Mouse (Mus musculus) hindbrain, embryonic 16.5 days (tissue): Measurements from ENCODE around the gene Snupn. TPM values are rescaled to one million over a fixed set of nuclear protein-coding genes. Genes with fewer than 3 reads are reported as not detected.
A peak's percentile ranks its signal among the peaks of the same experiment; 100 is the strongest.
"Not testable (repeated sequence)": the region's sequence is repeated elsewhere in the genome, so short reads cannot be mapped to it uniquely, and the experiment has no call there.

Experiments used
- ATAC-seq: fragments of 200-750 bp; cut with Nextera tagmentation; 2 replicates; pipeline ENCODE4 v1.8.0; 2017; ENCODE audit warnings: moderate TSS enrichment, moderate library complexity
- H3K27ac ChIP-seq: fragments of 300-500 bp; sonication (generic); 2 replicates; pipeline ENCODE4 v1.5.1; 2014; ENCODE audit warnings: low read depth, mild to moderate bottlenecking, control low read depth, low read length, moderate library complexity
- H3K27me3 ChIP-seq: fragments of 300-500 bp; sonication (generic); replicated peaks from 2 replicates; pipeline ENCODE4 v1.6.1; 2014; ENCODE audit warnings: low read length; ENCODE audit not compliant: control insufficient read depth, insufficient read depth
- H3K36me3 ChIP-seq: fragments of 300-500 bp; sonication (generic); 2 replicates; pipeline ENCODE4 v1.6.1; 2014; ENCODE audit warnings: mild to moderate bottlenecking, low read length, moderate library complexity, mixed read lengths; ENCODE audit not compliant: control insufficient read depth, insufficient read depth
- H3K4me1 ChIP-seq: fragments of 300-500 bp; sonication (generic); 2 replicates; pipeline ENCODE4 v1.6.1; 2014; ENCODE audit warnings: low read depth, low read length; ENCODE audit not compliant: control insufficient read depth, insufficient read depth
- H3K4me2 ChIP-seq: fragments of 300-500 bp; sonication (generic); 2 replicates; pipeline ENCODE4 v1.6.1; 2014; ENCODE audit warnings: mild to moderate bottlenecking, low read length, control low read depth, moderate library complexity
- H3K4me3 ChIP-seq: fragments of 300-500 bp; sonication (generic); 2 replicates; pipeline ENCODE4 v1.5.1; 2014; ENCODE audit warnings: mild to moderate bottlenecking, low read length, control low read depth, moderate library complexity
- H3K9ac ChIP-seq: fragments of 300-500 bp; sonication (generic); 2 replicates; pipeline ENCODE4 v1.6.1; 2014; ENCODE audit warnings: low read depth, mild to moderate bottlenecking, control low read depth, low read length, moderate library complexity
- H3K9me3 ChIP-seq: fragments of 300-500 bp; sonication (generic); 2 replicates; pipeline ENCODE4 v1.6.1; 2014; ENCODE audit warnings: mild to moderate bottlenecking, low read length, moderate library complexity; ENCODE audit not compliant: control insufficient read depth
- WGBS: fragments of 180-500 bp; shearing (Covaris S2); extraction: QIAGEN DNeasy Blood & Tissue Kit; methylation state at CpG from one replicate; pipeline ENCODE4 v1.1.7; 2014; 5-methylcytosine and 5-hydroxymethylcytosine counted together
- polyA plus RNA-seq: library from polyadenylated mRNA; unstranded; fragments of >200 nt; fragmentation: Nextera tagmentation; extraction: Ambion mirVana; gene quantifications from 2 replicates; pipeline ENCODE4 v1.2.1, GENCODE M21; 2015

Gene Snupn
- polyA plus RNA-seq, 1 experiment from 2014 or later, result 28.9 TPM

DNA sequence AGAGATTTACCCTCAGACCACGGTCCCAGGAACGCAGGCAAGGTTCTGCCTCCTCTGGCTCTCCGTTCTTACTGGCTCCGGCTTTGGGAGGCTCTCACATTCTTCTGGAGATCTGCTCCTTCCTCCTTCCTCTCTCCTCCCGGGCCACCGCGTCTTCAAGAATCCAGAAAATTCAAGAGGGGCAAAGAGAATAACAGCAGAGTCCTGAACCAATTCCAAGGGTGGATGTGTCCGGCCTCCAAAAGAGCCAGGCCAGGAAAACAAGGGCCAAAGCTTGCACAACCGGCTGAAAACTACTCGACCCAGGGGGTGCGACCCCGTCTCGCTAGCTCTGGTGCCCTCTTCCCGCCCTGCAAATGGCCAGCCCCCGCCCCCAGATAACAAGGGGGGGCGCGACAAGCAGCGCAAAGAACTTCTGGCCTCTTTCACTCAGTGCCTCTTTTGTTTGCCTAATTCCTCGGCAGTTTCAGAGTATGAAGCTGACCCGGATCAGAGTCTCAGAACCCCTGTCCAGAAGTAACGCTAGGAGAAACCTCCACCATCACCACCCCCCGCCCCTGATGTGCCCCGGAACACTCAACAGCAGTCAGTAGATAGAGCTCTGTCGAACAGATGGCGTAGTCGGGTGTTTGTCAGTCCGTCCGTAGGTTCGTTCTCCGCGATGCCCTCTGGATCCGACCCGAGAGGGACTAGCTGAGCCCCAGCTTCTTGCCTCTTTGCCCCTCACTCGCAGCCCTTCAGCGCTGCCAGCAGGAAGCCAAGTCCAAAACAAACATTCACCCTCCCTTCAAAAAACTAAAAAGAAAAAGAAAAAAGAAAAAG lies 23.3 kb upstream of the Snupn start:
- no peaks in the 10 kb centered on the region for H3K9me3 ChIP-seq
- H3K27me3 ChIP-seq, result peaks cover 2% of the 10 kb centered on the region; the same call in 1 of the 2 replicates
- H3K4me3 ChIP-seq, result peak overlapping the region; percentile 64
- H3K36me3 ChIP-seq, result no peaks in the 10 kb centered on the region
- peak overlapping the region; percentile 71 for H3K9ac ChIP-seq
- peak overlapping the region; percentile 74 for H3K27ac ChIP-seq
- 0 out of 2 replicates have a peak, but pooled peaks have one; percentile 29 for ATAC-seq
- WGBS, result under 1% methylated on average over 35 of the region's 35 CpGs
- peaks cover 24% of the 10 kb centered on the region for H3K4me1 ChIP-seq
- H3K4me2 ChIP-seq, result peak overlapping the region; percentile 94

- H3K4me3 ChIP-seq, result peak within 1 kb of the TSS; percentile 64
- peak within 1 kb of the TSS; percentile 94 for H3K4me2 ChIP-seq
- no peaks in the 10 kb centered on the region for H3K9me3 ChIP-seq
- H3K36me3 ChIP-seq, result no peaks in the 10 kb centered on the region
- WGBS, result under 1% methylated on average over 46 of the region's 50 CpGs
- H3K27ac ChIP-seq, result peak within 1 kb of the TSS; percentile 74
- H3K9ac ChIP-seq, result peak within 1 kb of the TSS; percentile 71
- peaks cover 2% of the 10 kb centered on the region; the same call in 1 of the 2 replicates for H3K27me3 ChIP-seq
- peak; percentile 87 for ATAC-seq
- H3K4me1 ChIP-seq, result peaks cover 24% of the 10 kb centered on the region
Measured at GRCm38 (mm10) chr9:56928041-56928811, 22.5 kb upstream of the Snupn start, which contains the start of gene Snx33. TSS of gene Snx33 (minus strand) at chr9:56928371.

DNA sequence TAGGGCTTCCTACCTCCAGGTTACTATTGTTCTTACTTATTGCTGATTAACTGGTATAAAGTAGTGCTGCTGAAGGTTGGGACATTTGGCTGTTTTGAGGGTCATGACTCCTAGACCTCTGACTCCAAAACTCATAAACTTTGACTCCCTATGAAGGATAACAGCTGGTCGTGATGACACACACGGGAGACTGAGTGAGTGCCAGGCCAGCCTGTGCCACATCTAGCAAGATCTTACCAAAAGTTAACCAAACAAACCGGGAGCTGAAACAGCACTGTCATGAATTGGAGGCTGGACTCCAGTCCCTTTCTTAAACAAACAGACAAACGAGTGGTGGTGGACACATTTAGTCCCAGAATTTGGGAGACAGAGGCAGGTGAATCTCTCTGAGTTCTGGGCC lies 21.2 kb upstream of the Snupn start:
- Histone ChIP-seq H3K9me3 (no peaks in the 10 kb centered on the region), H3K4me3 (no peak overlapping the region), H3K9ac (no peak overlapping the region), H3K4me1 (peaks cover 22% of the 10 kb centered on the region), H3K27ac (no peak overlapping the region), H3K36me3 (no peaks in the 10 kb centered on the region), H3K4me2 (no peak overlapping the region), H3K27me3 (peaks cover 2% of the 10 kb centered on the region; the same call in 1 of the 2 replicates)
- 63% methylated on average over 4 of the region's 4 CpGs for WGBS
- ATAC-seq, result no peak

DNA sequence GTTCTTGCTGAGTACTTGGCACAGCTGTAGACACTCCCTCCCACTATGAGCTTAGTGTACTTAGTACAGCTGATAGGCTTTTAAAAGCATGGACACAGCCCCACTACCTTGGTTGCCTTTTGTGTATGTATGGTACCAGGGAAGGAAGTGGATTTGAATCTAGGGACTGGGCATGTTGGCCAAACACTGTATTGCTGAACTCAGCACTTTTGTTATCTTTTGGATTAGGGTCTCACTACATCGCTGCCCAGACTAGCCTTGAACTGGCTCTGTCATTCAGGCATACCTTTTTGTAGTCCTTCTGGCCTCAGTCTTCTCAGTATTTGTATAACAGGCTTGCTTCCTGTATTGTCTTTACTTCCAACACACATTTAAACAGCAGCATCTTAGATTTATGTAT lies 20.1 kb upstream of the Snupn start:
- Histone ChIP-seq H3K27ac (no peak overlapping the region), H3K4me3 (no peak overlapping the region), H3K4me1 (peaks cover 14% of the 10 kb centered on the region), H3K9ac (no peak overlapping the region), H3K4me2 (no peak overlapping the region), H3K27me3 (peaks cover 2% of the 10 kb centered on the region; the same call in 1 of the 2 replicates), H3K9me3 (no peaks in the 10 kb centered on the region), H3K36me3 (no peaks in the 10 kb centered on the region)
- 87% methylated on average over 1 of the region's 1 CpGs for WGBS
- ATAC-seq, result no peak

GRCm38 (mm10) chr9:56936861-56937222 lies 13.8 kb upstream of the Snupn start:
- no peaks in the 10 kb centered on the region for H3K27me3 ChIP-seq
- no peaks in the 10 kb centered on the region for H3K9me3 ChIP-seq
- H3K4me3 ChIP-seq, result peak overlapping the region; percentile 71
- ATAC-seq, result 0 out of 2 replicates have a peak, but pooled peaks have one; percentile 1
- H3K4me1 ChIP-seq, result peaks cover 15% of the 10 kb centered on the region
- 0 out of 2 replicates have a peak overlapping the region, but pooled peaks have one; percentile 27 for H3K9ac ChIP-seq
- 21% methylated on average over 6 of the region's 6 CpGs for WGBS
- no peak overlapping the region for H3K27ac ChIP-seq
- no peaks in the 10 kb centered on the region for H3K36me3 ChIP-seq
- H3K4me2 ChIP-seq, result peak overlapping the region; percentile 63

DNA sequence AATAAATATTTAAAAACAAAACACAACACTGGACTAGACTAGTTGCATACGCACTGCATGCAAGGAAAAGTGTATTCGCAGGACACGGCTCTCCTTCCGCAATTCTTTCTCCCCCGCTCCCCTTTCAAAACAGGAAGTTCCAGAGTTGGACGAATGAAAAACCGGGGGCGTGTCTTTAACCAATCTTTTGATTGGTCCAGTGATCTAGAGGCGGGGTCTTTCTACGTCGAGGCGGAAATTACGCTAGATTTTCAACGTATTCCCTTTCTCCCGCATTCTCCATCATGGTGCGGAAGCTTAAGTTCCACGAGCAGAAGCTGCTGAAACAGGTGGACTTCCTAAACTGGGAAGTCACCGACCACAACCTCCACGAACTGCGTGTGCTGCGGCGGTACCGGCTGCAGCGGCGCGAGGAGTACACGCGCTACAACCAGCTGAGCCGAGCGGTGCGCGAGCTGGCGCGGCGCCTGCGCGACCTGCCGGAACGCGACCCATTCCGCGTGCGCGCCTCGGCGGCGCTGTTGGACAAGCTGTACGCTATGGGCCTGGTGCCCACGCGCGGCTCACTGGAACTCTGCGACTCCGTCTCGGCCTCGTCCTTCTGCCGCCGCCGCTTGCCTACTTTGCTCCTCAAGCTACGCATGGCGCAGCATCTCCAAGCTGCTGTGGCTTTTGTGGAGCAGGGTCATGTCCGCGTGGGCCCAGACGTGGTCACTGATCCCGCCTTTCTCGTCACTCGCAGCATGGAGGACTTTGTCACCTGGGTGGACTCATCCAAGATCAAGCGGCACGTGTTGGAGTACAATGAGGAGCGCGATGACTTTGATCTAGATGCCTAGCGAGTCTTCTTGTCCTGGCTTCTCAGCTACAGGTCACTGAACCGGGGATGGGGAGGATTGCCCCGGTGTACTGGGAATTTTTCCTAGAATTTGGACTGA lies 13.2 kb upstream of the Snupn start, which contains the start of gene Imp3:
Gene Imp3 (plus strand): TSS at position 253 of the 938 bp plus-strand sequence.
- peak within 1 kb of the TSS; percentile 81 for H3K9ac ChIP-seq
- peak; percentile 97 for ATAC-seq
- peak within 1 kb of the TSS; percentile 91 for H3K27ac ChIP-seq
- H3K4me1 ChIP-seq, result peaks cover 15% of the 10 kb centered on the region
- no peaks in the 10 kb centered on the region for H3K36me3 ChIP-seq
- H3K4me2 ChIP-seq, result peak within 1 kb of the TSS; percentile 74
- H3K9me3 ChIP-seq, result no peaks in the 10 kb centered on the region
- H3K27me3 ChIP-seq, result no peaks in the 10 kb centered on the region
- peak within 1 kb of the TSS; percentile 71 for H3K4me3 ChIP-seq
- WGBS, result under 1% methylated on average over 68 of the region's 73 CpGs

- 6% methylated on average over 7 of the region's 7 CpGs for WGBS
- peak overlapping the region; percentile 91 for H3K27ac ChIP-seq
Measured at GRCm38 (mm10) chr9:56938374-56938773, 12.3 kb upstream of the Snupn start.

DNA sequence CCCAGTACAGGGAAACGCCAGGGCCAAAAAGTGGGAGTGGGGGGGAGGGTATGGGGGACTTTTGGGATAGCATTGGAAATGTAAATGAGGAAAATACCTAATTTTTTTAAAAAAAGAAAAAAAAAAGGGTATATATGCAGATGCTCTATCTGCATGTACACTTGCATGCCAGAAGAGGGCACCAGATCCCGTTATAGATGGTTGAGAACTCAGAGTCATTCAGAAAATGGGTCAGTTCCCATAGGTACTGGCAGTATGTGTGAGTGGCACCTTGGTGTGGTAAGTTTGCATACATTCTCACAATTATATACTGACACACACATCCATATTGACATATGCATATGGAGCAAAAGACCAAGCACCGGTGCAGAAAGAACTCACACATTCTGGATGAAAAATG lies 3.2 kb upstream of the Snupn start:
- H3K4me3 ChIP-seq, H3K9ac ChIP-seq, H3K27ac ChIP-seq, H3K27me3 ChIP-seq, H3K36me3 ChIP-seq, H3K4me2 ChIP-seq, H3K9me3 ChIP-seq, H3K4me1 ChIP-seq, ATAC-seq: not testable (repeated sequence)
- WGBS, result 26% methylated on average over 3 of the region's 3 CpGs

More at GRCm38 (mm10) chr9:56938374-56938773, 12.3 kb upstream of the Snupn start:
- Histone ChIP-seq H3K4me1 (peaks cover 15% of the 10 kb centered on the region), H3K4me3 (peak overlapping the region; percentile 71), H3K27me3 (no peaks in the 10 kb centered on the region), H3K9ac (peak overlapping the region; percentile 81), H3K9me3 (no peaks in the 10 kb centered on the region), H3K36me3 (no peaks in the 10 kb centered on the region), H3K4me2 (peak overlapping the region; percentile 74)
- no peak for ATAC-seq
